Mouse (Mus musculus): ENCODE data around the gene Gm30191.

Gene Gm30191

DNA sequence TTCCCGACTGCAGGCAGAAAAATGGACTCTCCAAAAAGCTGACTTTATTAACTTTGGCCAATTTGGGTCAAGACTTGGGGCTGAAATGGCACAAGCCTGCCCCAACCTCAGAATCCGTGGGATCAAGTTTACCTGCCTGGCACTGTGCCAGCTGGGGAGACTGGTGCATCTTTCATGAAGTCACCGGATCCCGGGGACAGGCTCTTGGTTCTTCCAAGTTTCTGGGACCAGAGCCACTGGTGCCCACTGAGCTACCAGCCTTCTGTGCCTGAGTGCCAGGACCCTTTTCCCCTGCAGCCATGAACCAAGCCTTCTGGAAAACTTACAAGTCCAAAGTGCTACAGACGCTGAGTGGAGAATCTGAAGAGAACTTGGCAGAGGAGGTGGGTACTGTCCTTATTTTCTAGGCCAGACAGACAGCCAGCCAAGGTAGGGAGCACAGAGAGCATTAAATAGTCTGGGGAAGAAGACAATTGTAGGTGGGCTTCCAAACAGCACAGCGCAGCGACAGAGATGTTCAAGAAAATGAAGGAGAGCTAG, at the start of gene Gm30191:
TSS of gene Gm30191 (plus strand) at position 217 of the 540 bp plus-strand sequence.
- DNase-seq (ENCODE audit: low spot score) = no peak

- DNase-seq (ENCODE audit: low spot score) = no peak
Observed at GRCm38 (mm10) chr4:134199371-134199770, 47.4 kb upstream of the Gm30191 start.

DNA sequence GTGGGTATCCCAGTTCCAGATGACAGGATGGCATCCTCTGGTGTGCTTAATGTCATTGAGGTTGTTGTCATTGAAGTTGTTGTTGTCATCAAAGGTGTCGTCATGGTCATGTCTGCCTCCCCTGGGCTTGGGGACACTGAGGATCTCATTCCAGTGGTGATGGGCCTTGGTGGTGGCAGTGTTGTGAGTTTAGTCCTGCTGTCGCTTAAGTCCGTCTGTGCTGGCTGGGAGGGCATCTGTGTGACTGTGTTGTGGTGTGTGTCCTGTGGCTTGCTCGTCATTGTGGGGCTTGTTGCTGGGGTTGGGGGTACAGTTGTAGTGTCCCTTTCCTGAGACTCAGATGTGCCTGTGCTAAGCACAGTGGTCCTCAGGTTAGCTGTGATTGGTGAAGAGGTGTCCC, 43.8 kb upstream of the Gm30191 start, which contains the start of gene Gm7534:
TSS of gene Gm7534 (minus strand) at position 101 of the 400 bp plus-strand sequence.
- DNase-seq (ENCODE audit: low spot score) = no peak

- DNase-seq (ENCODE audit: low spot score) = no peak
Observed at GRCm38 (mm10) chr4:134203340-134203896, 43.3 kb upstream of the Gm30191 start.

DNA sequence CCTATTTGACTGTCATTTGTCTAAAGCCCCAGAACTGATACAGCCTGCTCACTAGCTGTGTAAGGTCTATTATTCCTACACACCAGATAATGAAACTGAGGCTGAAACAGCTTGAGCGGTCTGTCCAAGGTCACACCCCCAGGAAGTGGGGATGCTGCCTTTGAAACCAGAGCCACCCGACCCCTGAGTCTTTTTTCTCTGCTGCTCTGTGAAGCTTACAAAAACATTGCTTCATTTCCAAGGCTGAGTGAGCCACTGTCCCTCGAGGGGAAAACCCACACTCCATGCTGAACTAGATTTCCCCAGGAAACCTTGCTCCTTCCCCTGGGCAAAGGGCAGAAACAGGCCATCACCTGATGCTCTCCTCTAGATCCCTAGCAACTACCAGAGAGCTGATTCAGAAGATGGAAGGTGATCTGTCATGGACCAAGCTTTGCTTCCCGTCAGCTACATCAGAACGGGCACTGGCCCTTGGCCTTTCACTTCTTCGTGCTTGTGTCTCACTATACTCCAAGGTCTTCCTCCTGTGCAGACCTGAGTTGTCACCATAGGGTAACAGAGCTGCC, 40.2 kb upstream of the Gm30191 start:
- DNase-seq (ENCODE audit: low spot score) = no peak

GRCm38 (mm10) chr4:134222793-134223600, 23.7 kb upstream of the Gm30191 start:
- no peak for DNase-seq (ENCODE audit: low spot score)

DNA sequence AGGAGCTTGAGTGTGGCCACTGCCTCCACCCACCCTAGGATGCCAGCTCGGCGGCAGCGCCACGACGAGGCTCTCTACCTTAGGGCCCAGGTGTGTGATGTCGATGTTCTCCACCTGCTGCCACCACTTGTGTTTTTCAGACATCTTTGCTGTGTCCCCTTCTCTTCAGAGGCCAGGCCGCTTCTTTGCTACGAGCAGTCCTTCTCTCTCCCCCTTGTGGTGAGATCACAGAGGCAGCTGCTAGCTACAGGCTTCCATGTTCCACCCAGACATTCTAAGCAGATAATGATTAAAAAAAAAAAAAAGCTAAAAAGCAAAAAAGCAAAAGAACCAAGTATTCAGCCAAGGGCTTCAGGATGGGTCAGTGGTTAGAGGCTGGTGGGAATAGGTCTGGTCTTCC, 19.5 kb upstream of the Gm30191 start, which contains the start of gene Catsper4:
TSS of gene Catsper4 (minus strand) at position 190 of the 400 bp plus-strand sequence.
- DNase-seq (ENCODE audit: low spot score) = no peak

DNA sequence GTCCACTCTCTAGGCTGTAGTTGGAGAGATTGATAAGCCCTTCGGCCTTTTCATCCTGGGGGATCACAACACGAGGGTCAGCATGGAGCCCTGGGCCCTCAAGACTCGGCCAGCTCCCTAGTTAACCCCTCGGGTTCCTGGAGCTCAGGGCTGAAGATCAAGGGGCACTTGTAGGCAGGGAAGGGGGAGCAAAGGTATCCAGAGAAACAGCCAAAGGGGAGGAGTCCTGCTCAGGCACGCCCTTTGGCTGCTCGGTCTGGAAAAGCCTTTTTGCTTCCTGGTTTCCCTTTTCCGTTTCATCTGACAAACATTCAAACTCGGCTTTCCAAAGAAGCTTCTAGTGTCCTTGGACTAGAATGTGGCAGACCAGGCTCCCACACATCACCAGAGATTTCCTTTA, 16.3 kb upstream of the Gm30191 start:
- no peak for DNase-seq (ENCODE audit: low spot score)

GRCm38 (mm10) chr4:134234876-134235275, 11.9 kb upstream of the Gm30191 start:
- no peak for DNase-seq (ENCODE audit: low spot score)

DNA sequence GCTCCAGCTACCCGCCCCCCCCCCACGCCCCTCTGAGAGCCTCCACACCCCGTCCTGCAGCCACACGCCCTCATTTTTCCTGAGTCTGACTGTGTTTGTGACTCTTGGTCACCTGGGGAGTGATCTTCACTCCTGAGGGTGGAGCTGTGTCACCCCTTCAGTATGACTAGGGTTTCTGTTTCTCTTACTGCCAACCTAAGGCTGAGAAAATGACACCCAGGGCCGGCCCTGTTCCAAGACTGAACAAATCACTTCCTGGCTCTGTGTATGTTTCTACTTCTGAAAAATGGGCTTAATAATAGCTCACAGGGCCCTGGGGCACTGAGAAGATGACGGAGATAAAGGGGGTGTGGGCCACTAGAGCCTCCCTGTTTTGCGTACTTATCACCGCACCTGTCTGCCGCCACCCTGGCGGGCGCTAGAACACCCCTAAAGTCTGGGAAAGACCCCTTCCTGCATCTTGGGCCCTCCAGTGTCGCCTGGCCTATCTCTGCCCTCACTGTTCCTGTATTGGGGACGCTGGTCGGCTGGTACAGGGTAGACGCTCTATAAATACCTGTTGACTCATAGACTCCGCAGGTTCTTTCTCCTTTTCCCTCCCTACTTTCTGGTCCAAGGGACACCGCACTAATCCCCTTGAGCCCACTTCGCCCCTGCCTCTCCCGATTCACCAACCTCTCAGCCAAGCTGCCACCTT, 9.0 kb upstream of the Gm30191 start:
- DNase-seq (ENCODE audit: low spot score) = no peak

DNA sequence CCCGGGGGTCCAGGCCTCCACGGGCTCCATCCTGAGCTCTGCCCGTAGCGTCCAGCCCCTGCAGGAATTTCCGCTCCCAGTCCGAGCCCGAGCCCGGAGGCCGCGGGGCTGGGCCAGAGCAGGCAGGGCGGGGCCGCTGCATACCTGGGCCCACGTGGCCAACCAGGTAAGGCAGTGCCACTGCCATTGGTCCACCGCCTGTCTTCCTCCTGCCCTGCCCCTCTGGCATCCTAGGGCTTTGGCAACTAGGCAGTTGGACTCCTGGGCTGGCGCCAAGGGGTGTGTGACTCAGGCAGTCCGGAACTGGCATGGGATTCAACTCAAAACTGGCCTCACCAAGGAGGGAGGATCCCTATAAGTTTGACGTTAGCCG, 8.5 kb upstream of the Gm30191 start, which contains the start of gene Cnksr1:
TSS of gene Cnksr1 (minus strand) at position 121 of the 373 bp plus-strand sequence.
- DNase-seq (ENCODE audit: low spot score) = peak; percentile 82

DNA sequence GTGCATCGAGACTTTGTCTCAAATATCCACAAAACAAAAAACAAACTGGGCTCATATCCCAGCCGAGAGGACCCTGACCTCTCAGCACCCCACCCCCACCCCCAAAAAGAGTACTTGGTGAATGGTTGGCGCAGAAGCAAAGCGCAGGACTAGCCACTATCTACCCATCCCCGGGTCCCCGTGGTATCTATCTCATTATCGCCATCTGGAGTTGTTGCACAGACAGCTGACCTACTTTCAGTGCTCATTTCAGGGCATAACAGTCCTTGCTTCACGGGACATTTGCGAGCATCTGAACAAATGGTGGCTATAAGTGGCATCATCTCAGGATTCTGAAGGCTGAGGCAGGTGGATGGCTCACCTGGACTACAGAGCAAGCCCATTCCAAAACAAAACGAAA, 8.0 kb upstream of the Gm30191 start:
- no peak for DNase-seq (ENCODE audit: low spot score)

DNA sequence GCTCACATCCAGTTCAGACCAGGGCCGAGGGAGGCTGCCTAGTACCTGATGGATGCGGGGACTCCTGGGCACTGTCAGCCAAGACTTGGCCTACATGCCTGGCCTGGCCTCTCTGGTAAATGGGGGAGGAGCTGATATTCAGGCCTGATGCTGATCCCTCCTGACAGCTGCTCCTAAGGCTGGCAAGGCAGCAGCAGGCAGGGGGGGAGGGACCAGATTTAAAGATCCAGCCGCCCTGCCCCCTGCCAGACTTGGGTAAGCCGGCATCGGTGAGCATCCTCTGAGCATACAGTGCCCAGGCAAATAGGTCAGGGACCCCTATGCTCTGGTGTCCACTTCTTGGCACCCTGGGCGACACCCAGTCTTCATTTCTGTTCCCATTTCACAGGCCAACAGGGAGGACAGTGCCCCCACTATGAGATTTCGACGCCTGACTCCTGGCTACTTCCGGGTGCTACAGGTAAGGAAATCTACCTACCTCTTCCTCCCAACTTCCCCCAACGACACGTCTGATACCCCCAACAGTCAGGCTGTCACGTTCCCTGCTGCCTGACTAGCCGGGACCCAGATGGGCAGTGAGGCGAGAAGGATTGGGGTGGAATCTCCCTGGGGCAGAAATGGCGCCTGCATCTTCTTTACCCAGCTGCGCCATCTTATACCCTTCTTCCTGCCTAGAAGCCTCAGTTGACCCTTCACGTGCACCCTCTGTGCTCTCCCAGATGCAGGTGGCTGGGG, 3.1 kb upstream of the Gm30191 start, which contains the start of gene E130218I03Rik:
TSS of gene E130218I03Rik (plus strand) at position 147 of the 735 bp plus-strand sequence.
- DNase-seq (ENCODE audit: low spot score) = no peak

DNA sequence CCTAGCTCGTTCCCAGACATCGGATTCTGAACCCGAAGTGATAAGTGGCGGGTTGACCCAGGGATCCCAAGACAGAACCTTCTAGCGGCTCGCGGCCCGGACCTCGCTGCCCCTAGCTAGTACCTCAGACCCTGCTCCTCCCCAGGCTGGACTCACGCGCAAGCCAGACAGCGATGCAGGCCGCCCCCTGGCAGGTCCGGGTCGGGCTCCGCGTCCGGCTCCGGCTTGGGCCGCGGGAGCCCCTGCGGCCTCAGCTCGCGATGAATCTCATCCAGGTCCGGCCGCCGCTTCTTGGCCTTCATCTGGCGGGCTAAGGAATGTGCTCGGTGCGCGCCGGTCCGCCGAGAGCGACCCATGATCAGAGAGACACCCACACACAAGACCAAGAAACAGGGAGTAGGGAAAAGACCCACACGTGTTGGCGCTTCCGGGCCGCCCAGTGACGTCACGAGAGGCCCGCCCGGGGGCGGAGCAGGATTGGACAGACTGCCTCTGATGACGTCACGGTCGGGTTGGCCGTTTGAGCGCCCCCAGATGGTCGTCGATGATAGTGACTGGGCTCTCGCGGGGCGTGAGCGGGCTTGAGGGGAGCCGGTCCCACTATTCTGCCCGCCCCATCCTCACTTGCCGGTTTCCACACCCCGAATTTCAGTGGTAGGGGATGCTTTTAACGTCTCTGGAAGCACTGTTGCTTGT, 1.4 kb upstream of the Gm30191 start, which contains the start of gene Zfp593:
TSS of gene Zfp593 (minus strand) at position 445 of the 696 bp plus-strand sequence.
- DNase-seq (ENCODE audit: low spot score) = peak; percentile 99

- DNase-seq (ENCODE audit: low spot score) = no peak
Observed at GRCm38 (mm10) chr4:134246256-134246655, 479 bp upstream of the Gm30191 start.

- peak; percentile 80 for DNase-seq (ENCODE audit: low spot score)
Observed at GRCm38 (mm10) chr4:134249651-134250050, 2.9 kb downstream of the Gm30191 start.

- no peak for DNase-seq (ENCODE audit: low spot score)
Observed at GRCm38 (mm10) chr4:134250116-134250929, 3.6 kb downstream of the Gm30191 start.

DNA sequence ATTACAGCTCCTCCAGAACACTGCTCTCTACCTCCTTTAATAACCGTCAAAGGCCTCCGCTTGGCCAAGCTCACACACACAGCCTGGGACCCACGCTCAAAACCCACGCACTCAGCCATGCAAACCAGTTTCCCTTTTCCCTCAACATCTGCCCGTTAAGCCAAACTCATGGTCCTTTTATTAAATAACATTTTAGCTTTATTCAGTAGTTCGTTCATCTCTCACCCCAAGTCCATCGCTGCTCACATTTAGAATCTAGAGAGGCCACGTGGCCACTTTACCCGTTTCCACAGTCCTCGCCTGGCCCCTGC, 4.2 kb downstream of the Gm30191 start:
- DNase-seq (ENCODE audit: low spot score) = no peak

DNA sequence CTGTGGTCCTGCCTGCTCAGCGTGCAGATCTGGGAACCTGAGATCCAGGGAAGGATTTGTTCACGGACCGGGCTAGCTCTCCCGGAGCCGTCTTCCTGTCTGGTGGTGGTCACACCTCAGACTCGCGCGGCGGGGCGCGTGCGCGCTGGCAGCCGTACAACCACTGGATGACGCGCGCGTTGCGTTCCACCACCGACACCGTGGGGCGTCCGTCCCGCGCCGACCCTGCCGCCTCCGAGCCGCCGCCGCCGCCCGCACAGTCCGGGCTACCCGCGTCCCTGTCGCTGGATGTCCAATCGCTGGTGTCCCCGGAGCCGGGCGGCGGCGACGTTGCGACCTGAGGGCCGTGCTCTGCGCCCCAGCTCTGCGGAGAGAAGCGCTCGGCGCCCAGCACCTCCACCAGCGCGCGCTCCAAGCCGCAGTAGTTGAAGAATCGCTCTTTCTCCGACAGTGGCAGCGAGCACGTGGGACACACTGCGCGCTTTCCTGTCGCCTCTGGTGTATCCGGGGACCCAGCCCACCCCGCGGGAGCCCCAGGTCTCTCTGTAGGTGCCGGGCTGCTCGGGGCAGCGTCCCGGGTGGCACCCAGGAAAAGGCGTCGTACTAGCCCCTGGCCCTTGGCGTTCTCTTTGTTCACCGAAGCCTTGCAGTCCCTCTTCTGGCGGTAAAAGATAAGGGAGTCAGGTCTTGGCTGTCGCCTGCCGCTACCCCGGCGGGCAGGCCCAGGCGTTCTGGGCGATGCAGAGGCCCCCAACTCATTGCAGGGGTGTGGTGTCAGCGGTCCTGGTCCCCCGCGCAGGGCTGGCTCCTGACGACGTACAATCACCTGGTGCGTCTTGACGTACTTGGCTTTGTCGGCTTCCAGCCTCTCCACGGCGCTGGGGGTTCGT, 4.8 kb downstream of the Gm30191 start:
- DNase-seq (ENCODE audit: low spot score) = peak; percentile 21
